Mouse (Mus musculus) layer of hippocampus, adult 9-11 months (tissue): ENCODE measurements at regions not wholly inside any gene's neighbourhood (a gene's known extent, or its start where the extent isn't known, plus 50 kb on each side); places are given as distances from the start of the nearest gene placed in this dataset.
"Not testable (repeated sequence)": the region's sequence is repeated elsewhere in the genome, so short reads cannot be mapped to it uniquely, and the experiment has no call there.

ENCODE experiments used
- DNase-seq: peaks from one replicate; pipeline ENCODE4 v3.0.0; 2022

GRCm38 (mm10) chr1:124517543-124518171 lies 472.3 kb upstream of the Dpp10 start:
- DNase-seq, result peak; percentile 19

GRCm38 (mm10) chr1:124510492-124510891 lies 465.1 kb upstream of the Dpp10 start:
- DNase-seq, result no peak

GRCm38 (mm10) chr1:124488456-124488855 lies 443.1 kb upstream of the Dpp10 start:
- no peak for DNase-seq

- DNase-seq, result no peak
Observed at GRCm38 (mm10) chr1:124487965-124488364, 442.6 kb upstream of the Dpp10 start.

- DNase-seq, result peak; percentile 6
Observed at GRCm38 (mm10) chr1:124450128-124450527, 404.8 kb upstream of the Dpp10 start.

GRCm38 (mm10) chr1:124439526-124439925 lies 394.2 kb upstream of the Dpp10 start:
- no peak for DNase-seq

GRCm38 (mm10) chr1:124435850-124436249 lies 390.5 kb upstream of the Dpp10 start:
- DNase-seq, result no peak

- no peak for DNase-seq
Observed at GRCm38 (mm10) chr1:124429583-124429982, 384.2 kb upstream of the Dpp10 start.

GRCm38 (mm10) chr1:124416762-124417161 lies 371.4 kb upstream of the Dpp10 start:
- no peak for DNase-seq

- DNase-seq, result no peak
Observed at GRCm38 (mm10) chr1:124410236-124410635, 364.9 kb upstream of the Dpp10 start.

- DNase-seq, result no peak
Observed at GRCm38 (mm10) chr1:124409781-124410180, 364.4 kb upstream of the Dpp10 start.

- DNase-seq, result peak; percentile 33
Observed at GRCm38 (mm10) chr1:124369604-124370003, 324.2 kb upstream of the Dpp10 start.

GRCm38 (mm10) chr1:124348491-124348890 lies 303.1 kb upstream of the Dpp10 start:
- not testable (repeated sequence) for DNase-seq

GRCm38 (mm10) chr1:124339444-124339843 lies 294.1 kb upstream of the Dpp10 start:
- DNase-seq, result no peak

- no peak for DNase-seq
Observed at GRCm38 (mm10) chr1:124338648-124339047, 293.3 kb upstream of the Dpp10 start.

GRCm38 (mm10) chr1:124332294-124332693 lies 286.9 kb upstream of the Dpp10 start:
- peak; percentile 2 for DNase-seq
